Mouse (Mus musculus): ENCODE measurements at regions not wholly inside any gene's neighbourhood (a gene's known extent, or its start where the extent isn't known, plus 50 kb on each side); places are given as distances from the start of the nearest gene placed in this dataset.
A peak's percentile ranks its signal among the peaks of the same experiment; 100 is the strongest.

DNA sequence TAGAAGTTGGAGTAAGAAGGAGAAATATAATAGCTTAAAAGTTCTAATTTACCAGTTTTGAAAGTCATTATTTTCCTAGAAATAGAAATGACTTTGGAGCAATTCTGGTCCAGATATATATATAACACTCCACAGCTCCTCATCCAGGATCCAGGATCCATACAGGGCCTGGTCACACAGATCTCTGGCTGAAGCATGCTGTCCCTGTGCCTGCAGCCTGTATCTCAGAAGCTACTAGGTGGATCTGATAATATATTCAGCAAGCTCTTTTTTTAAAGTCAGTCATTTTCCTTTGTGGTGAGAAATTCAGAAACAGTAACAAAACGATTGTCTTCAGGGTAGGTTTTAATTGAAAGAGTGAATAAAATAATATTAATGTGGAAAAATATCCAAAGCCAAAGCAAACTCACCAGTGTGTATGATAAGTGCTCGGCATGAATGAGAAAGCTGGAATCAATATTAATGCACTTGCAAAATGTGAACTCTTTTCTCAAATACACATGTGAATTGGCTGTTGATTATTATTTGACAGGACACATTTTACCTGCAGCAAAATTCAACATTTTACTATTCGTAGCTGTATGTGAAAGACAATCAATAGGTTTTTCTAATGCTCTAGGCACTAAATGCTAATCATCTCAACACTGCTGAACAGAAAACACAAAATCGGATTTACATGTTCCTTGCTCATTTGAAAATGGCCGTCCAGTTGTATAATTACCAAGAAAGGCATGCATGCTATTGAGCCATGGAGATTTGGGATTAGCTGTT, 288.1 kb upstream of the Cxadr start:
- DNase-seq = no peak

DNA sequence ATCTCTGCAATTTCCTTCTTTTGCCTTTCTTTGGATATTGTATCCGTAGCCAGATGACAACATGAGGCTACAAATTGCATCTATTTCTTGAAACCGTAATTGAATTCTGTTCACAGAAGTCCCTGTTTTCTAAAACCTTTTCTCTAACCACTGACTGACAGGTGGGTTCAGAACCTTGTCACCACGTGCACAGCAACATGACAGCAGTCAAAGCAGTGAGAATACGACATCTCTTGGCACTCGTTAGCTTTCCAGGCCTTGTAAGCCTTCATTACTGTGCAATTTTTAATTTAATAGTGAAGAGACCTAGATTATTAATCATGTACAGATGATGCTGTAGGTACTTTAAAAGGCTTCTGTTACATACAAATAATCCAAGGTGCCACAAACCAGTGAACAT, 297.3 kb upstream of the Cxadr start:
- no peak for DNase-seq

DNA sequence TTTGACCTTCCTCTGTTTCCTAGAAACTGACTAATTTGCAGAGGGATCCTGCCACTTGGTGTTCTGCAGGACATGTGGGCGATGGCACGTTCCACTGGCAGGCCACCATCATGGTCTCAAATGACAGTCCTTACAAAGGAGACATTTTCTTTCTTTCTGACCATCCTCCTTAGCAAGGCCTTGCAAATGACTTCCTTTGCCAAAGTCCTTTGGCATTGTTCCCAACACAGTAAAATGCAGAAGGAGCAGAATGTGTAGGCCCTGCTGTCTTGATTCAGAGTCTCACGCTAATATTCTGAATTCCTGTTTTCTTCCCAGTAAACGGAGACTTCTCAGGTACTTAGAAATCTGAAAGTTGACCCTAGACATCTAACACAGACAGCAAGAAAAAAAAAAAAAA, 308.3 kb upstream of the Cxadr start:
- no peak for DNase-seq

DNA sequence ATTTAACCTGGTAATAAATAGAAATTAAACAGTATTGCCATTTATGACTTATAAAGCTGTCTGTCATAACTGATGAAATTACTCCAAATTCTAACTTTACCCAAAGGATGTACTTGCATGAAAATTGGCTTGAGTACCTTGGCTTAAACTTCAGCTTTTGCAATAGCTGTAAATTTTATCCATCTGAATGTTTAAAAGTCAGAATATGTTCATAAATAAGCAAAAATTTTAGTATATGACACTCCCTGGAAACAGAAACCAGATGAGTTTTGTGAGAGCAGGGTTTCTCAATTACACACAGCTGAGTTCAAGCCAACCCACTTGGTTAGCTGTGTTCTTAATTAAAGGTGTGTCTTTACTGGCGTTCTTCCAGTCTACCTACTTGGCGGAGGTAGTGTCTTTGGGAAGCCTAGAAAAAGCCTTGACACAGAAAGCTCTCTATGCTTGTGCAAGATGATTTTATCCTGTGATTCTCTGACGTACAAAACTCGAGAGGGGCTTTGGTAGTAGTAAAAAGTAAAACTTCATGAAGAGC, 311.4 kb upstream of the Cxadr start:
- DNase-seq = no peak

DNA sequence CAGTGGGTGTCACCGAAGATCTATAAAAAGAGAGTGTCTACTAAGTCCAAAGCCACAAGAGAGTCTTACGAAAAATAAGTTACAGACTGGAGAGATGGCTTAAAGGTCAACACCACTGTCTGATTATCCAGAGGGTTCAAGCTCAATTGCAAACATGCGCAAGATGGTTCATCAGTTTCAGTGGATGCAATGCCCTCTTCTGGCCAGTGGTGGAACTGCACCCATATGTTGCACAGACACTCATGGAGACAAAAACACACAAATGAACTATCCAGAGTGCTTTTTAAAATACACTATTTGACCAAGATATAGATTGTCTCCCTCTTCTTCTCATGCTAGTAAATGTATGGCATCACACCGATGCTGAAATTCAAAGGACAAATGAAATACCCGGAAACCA, 312.1 kb upstream of the Cxadr start:
- DNase-seq = no peak

DNA sequence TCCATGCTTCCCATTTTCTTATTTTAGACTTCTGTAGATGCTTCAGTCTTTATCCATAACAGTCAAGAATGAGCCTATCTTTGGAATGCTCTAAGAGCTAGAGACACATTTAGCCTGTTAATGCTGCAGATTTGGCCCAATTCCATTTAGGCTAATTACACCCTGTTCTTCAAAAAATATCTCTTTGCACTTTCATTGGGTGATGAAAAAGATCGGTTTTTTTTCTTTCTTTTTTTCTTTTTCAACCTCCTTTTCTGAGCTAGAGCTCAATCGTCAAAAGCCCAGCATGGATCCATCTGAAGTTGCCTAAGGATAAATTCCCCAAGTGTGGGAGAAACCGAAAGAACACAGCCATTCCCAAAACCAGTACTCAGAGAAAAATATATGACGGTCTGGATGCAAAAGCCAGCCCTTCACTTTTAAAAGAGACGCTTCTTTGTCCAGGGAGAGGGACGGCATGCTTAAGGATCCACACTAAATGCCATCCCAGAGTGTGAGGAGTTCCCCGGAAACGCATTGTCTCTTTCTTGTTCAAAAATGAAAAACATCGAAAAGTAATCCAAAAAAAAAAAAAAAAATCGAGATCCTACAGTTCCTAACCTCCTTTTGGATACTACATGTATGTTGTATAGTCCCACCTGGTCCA, 314.3 kb upstream of the Cxadr start:
- DNase-seq = peak in 1 of 2 experiments; percentile 2

DNA sequence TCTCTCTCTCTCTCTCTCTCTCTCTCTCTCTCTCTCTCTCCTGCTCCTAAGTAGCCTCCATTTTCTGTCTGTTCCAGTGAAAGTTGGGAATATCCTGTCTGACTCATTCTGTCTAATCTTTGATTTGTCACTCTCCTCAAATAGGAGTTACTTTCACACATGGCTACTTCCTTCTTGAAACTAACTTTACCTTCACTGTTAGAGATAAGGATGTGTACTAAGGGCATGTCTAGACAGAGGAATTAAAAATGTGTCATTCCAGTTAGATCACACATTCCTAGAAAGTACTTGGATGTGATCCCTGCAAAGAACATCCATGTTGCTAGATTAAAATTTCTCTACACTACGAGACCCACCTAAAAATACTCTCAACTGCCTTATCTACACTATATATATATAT, 346.9 kb upstream of the Gm11146 start:
- no peak for DNase-seq

DNA sequence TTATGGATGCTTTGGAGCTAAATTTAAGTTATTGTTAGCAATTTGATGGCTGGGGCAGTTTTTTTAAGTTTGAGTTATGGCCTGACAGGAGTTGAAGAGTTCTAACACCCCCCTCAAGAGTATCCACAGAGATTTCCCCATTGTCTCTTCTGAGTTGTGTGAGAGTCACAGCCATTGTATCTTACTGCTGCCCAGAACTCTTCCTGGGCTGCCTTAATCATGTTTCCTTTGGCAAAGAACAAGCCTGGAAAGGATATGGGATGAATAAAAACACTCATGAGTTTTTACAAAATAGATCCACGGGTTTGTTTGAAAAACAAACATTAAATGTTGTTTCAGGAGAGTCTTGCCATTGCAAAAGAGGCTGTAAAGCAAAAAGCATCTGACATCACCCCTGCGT, 343.5 kb upstream of the Gm11146 start:
- no peak for DNase-seq

DNA sequence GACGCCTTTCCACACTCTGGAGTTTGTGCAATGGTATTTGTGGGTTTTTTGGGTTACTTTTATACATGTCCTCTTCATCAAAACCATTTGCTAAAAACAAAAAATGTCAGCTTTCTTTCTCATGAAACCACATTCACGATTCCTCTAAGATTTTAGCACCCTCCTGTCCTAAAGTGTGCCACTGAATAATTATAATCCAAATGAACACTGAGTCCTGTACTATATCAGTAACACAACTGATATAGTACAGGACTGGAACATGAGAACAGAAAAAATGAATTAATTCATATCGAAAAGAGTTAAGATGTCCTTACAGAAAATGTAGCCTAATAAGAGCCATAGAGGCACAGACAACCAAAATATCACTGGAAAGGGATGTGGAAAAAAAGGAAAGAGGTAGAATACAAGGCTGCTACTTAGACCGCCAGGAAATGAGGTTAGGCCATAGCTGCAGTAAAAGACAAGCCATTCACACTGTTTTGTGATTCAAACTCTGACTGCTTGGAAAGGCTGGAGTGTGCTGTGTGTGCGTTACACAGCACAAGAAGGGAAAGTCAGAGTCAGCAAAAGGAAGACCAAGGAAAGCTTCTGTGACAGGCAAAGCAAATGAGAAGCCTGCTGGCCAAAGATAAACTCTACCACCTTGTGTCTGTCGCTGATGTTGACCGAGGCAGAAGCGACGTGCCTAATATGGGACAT, 329.3 kb upstream of the Gm11146 start:
- no peak for DNase-seq

DNA sequence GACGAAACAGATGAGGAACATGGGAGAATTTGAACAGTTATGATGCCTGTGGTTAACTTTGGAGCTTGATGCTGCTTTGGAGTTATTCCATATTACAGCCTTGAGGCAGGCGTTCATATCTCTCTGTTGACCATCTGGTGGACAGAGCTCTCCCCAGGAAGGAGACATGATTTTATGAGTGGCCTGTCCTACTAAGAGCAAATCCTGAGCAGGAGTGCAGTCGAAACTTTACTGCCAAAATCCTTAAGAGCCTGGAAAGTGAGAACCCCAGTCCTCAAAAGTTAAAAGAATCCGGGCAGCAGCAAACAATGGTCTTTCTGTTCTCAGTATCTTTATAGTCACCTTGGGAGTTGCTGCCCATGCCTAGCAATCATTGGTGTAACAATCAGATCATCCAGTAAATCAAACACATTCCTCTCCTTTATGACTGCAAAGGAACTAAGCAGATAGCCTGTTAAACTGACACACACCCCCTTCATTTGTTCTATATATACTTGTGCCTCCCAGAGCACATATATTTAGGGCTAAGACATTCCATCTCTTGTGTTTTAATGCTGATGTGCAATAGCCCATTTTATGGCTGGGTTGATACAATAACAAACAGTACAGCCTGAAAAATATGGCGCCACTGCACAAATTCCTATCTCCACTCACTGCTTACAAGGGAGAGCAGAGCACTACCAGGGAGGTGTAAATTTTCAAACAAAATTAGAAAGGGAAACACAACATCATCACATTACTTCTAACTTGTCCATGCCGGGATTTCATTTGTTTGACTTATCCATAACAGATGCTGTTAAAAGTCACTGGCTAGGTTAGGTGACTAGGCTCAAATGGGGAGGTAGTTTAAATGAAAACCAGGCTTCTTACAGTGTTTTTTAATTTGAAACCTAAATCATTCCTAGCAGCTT, 312.5 kb upstream of the Gm11146 start:
- no peak for DNase-seq

DNA sequence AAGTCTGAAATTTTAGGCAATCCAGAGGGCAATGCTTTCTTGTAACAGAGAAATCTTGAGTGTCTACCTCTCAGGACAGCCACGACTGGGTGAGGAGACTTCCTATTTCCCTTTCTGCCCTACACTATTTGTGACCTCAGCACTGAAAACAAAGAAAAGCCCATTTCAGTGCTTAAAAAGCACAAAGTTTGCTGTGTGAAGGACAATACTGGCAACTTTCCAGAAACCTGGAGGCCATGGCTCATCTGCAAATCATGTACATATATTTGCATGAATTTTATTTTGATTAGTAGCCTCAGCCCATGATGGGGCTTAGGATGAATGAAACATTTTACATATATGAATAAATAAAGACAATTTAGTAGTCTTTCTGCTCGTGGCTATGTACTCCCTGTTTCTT, 292.4 kb upstream of the Gm11146 start:
- DNase-seq = no peak

DNA sequence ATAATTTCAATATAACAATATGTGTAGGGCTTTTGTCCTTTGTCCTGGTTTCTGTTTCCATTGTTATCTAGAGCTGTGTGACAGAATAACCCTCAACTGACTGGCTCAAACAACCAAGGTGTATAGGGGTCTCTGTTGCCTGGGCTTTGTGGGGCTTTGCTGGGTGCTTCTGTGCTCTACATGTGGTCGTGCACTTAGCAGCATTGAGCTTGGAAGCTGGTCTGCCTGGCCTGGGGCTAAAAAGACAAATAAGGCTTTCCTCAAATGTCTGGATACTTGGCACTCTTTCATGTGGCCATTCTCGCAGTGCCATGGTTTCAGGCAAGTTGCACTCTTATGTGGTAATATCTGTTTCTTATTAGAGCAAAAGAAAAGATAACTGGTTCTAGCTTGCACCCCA, 291.8 kb upstream of the Gm11146 start:
- no peak for DNase-seq

DNA sequence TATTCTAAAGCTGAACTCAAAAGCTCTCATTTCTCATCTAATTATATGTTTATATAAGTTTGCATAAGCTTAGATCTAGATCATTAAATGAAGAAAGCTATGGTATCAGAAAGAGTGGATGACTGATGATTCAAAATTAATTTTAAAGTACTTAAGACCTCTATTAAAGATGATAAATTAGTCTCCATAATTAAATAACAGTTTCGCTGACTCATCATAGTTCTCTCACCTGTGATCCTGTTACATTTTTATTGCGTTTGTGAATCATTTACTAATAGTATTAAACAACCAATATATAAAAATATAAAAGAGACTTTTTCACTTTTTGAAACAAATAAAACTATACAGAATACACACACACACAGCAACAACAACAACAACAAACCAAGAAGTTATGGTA, 290.8 kb upstream of the Gm11146 start:
- no peak for DNase-seq

DNA sequence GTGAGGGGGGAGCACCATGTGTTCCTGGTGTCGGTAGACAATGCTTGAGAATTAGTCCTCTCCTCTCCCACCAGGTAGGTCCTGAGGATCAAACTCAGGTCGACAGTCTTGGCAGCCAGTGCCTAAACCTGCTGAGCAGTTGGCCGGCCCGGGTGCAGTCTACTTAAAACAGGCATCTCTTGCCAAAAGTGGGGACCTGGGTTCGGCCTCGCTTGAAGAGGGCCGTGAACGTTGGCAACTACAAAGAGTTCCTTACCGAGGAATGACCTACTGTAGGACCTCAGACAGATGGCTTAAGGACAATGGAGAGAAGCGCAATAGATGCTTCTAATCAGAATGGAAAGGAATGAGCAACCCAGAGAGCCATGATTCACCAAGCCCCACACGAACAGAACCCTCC, 287.5 kb upstream of the Gm11146 start:
- no peak for DNase-seq

DNA sequence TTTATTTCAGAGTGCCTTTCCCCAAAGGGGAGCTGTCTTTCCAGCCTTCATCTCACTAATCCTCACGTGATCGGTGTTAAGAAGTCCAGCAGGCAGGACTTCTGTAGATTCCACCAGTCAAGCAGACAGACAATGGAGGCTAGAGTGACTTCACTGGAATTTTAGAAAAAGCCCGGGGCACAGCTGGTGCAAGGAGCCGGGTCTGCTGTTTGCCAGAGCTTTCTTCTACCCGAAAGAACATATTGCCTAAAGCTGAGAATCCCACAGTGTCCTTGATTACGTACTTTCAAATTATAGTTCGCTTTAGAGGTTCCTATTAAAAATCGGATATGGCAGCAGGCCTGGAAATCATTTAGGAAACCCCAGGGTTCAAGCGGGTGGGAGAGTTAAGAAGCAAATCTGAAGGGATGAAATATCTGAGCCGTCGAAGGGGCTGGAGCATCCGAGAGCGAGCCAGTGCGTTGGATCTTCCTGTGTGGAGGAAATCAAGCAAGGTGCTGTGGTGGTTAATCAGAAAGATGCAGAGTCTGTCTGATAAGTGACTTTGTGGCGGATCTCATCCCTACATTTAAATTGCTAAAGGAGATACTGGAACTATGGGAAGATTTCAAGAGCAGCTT, 283.3 kb upstream of the Gm11146 start:
- no peak for DNase-seq

DNA sequence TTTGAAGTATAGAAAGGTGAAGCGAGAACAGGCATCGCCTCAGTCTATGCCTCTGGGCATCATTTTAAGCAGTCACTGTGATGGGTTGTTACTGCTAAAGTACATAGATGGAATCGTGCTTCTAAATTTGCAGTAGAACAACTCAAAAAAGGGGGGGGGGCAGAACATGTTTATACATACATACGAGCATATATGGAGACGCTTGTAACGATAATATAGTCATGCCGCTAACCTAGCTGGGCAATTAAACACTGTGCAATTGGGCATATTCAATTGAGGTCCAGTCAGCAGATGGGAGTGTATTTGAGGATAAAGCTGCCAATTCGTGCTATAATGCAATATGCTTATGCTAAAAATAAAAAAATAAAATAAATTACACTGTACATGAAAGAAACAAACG, 282.6 kb upstream of the Gm11146 start:
- DNase-seq = no peak

DNA sequence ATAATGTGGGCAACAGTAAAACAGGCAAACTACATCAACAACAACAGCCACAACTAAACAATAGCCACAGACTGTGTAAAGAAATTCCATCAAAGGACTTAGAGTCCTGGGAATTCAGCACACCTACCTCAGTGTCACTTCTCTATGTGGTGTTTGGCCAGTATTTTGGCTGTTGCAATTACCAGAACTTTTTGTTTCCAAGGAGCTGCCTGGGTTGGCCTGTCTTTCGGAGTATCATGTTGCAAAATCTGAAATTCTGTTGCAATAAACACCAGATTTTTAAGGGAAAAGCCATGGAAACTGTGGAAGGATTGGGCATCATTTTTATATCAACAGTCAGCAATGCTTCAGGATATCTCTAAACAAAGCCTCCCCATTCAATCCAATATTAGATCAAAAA, 275.1 kb upstream of the Gm11146 start:
- DNase-seq = no peak

DNA sequence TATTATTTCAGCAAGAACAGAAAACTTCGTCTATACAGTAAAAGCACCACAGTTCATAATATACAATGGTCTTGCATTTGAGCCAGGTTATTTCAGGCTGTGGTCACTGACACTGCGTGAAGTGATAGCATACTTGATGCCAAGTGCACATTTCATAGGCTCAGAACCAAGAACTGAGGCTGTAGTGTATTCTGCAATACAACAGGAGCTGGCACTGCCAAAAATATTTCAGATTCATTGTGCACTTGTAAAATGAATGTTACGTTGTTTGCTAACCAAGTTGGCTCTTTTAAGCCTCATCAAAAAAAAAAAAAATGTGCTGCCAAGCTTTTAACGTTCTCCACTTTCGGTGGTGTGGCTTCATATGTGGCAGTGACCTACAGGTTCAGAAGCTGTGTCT, 261.4 kb upstream of the Gm11146 start:
- no peak for DNase-seq

DNA sequence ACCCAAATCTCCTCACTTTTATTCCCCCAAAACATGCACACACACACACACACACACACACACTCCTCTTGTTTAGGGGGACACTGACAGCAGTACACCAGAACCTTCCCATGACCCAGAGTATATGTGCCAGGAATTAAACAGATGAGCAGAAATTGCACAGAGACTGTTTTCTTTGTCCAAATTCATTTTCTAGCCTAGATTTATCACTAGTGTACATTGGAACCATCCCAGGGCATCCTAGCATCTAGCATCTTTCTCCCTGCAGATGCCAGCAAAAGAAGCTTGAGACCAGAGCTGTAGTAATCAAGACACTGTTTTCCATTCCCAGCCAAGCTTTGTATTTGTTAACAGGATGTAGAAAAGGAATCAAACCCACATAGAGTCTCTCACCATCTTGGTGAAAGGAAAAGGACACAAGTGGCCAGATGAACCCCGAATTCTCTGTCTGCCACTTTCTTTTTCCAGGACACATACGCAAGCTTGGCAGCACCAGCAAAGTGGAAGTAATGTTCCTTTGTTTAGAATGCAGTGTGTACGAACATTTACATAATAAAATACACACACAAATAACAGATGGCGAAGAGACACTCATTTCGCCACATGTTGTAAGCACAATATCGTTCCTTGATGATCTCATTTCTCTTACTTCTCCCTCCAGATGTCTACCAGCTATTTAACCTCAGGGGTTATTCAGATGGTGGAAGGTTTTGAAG, 250.3 kb upstream of the Gm11146 start:
- DNase-seq = no peak

DNA sequence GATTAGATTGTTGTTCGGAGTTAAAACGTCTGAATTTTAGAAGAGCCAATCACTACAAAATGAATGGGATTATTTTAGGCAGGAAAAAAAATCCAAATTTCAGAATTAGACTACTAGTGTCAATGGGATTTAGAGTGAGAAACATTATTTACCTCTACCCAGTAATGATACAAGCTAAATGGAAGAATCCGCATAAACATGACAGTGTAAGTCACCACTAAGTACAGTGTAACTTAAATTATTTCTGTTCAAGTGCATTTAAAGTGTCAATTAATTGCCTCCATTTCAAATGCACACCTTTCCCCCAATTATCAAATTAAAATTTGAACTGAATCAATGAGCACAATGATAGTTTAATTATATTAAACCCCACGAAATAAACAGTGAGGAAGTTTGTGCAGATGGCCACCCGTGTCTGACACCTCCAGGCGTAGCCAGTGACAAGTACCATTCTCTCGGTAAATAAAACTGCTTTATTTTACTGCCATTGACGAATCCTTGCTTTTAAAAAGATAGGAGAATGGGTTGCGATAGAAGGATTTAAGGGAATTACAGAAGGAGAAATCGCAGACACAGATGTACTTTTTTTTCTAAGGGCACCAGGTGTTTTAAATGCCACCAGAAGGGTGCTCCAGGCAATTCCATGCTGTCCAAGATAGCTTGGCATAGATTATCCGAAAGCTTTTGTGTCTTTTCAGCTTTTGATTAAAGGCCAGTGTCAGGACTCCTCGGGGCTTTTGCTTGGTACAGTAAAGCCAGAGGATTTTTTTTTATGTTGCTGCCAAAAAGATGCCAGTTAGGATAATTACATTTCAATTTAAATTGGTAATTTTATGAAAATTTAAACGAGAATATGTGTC, 249.5 kb upstream of the Gm11146 start:
- DNase-seq = no peak

Data from layer of hippocampus, postnatal 36 days (tissue).